Mouse (Mus musculus): ENCODE measurements around the gene Hoxc4. TPM values are rescaled to one million over a fixed set of nuclear protein-coding genes. Genes with fewer than 3 reads are reported as not detected.
A peak's percentile ranks its signal among the peaks of the same experiment; 100 is the strongest.

The Hoxc4 gene
- polyA plus RNA-seq, 1 experiment from 2014 or later, result 9.7 TPM

- peaks cover 8% of the 10 kb centered on the region; the same call in 1 of the 2 replicates for H3K4me1 ChIP-seq (ENCODE audit: control insufficient read depth, insufficient read depth, low read length)
- WGBS, result 1% methylated on average over 19 of the region's 19 CpGs
- ATAC-seq, result peak; percentile 36
Observed at GRCm38 (mm10) chr15:102998608-102999182, 20.0 kb upstream of the Hoxc4 start.

GRCm38 (mm10) chr15:102999183-102999831 lies 19.4 kb upstream of the Hoxc4 start:
- H3K4me2 ChIP-seq (ENCODE audit: low read depth, low read length), result peak overlapping the region; percentile 72
- H3K27ac ChIP-seq (ENCODE audit: low read length), result peak overlapping the region; percentile 78
- peak; percentile 76 for ATAC-seq
- H3K9ac ChIP-seq (ENCODE audit: low read depth, low read length), result peak overlapping the region; percentile 72
- H3K4me3 ChIP-seq (ENCODE audit: low read length), result peak overlapping the region; percentile 49
- H3K9me3 ChIP-seq (ENCODE audit: control insufficient read depth, low read length), result no peaks in the 10 kb centered on the region
- peaks cover 88% of the 10 kb centered on the region for H3K27me3 ChIP-seq (replicated peaks; ENCODE audit: control insufficient read depth, insufficient read depth, low read length)
- WGBS, result 1% methylated on average over 33 of the region's 33 CpGs
- H3K4me1 ChIP-seq (ENCODE audit: control insufficient read depth, insufficient read depth, low read length), result peaks cover 8% of the 10 kb centered on the region; the same call in 1 of the 2 replicates
- H3K36me3 ChIP-seq (ENCODE audit: control insufficient read depth, insufficient read depth, low read length), result no peaks in the 10 kb centered on the region

More at GRCm38 (mm10) chr15:102998608-102999182, 20.0 kb upstream of the Hoxc4 start:
- H3K36me3 ChIP-seq (ENCODE audit: control insufficient read depth, insufficient read depth, low read length), result no peaks in the 10 kb centered on the region
- peak overlapping the region; percentile 78 for H3K27ac ChIP-seq (ENCODE audit: low read length)
- peak overlapping the region; percentile 72 for H3K9ac ChIP-seq (ENCODE audit: low read depth, low read length)
- peaks cover 83% of the 10 kb centered on the region for H3K27me3 ChIP-seq (replicated peaks; ENCODE audit: control insufficient read depth, insufficient read depth, low read length)
- H3K9me3 ChIP-seq (ENCODE audit: control insufficient read depth, low read length), result no peaks in the 10 kb centered on the region
- H3K4me2 ChIP-seq (ENCODE audit: low read depth, low read length), result peak overlapping the region; percentile 72
- H3K4me3 ChIP-seq (ENCODE audit: low read length), result peak overlapping the region; percentile 49

GRCm38 (mm10) chr15:102999955-103000354 lies 18.8 kb upstream of the Hoxc4 start:
- WGBS, result 7% methylated on average over 11 of the region's 11 CpGs
- Histone ChIP-seq H3K36me3 (ENCODE audit: control insufficient read depth, insufficient read depth, low read length) (no peaks in the 10 kb centered on the region), H3K27me3 (replicated peaks; ENCODE audit: control insufficient read depth, insufficient read depth, low read length) (peaks cover 88% of the 10 kb centered on the region), H3K9me3 (ENCODE audit: control insufficient read depth, low read length) (no peaks in the 10 kb centered on the region), H3K27ac (ENCODE audit: low read length) (peak overlapping the region; percentile 78), H3K4me1 (ENCODE audit: control insufficient read depth, insufficient read depth, low read length) (peaks cover 8% of the 10 kb centered on the region; the same call in 1 of the 2 replicates), H3K4me2 (ENCODE audit: low read depth, low read length) (peak overlapping the region; percentile 72), H3K9ac (ENCODE audit: low read depth, low read length) (peak overlapping the region; percentile 72), H3K4me3 (ENCODE audit: low read length) (peak overlapping the region; percentile 49)
- peak; percentile 16 for ATAC-seq

GRCm38 (mm10) chr15:103000501-103000901 lies 18.2 kb upstream of the Hoxc4 start:
- H3K4me3 ChIP-seq (ENCODE audit: low read length), result peak overlapping the region; percentile 49
- H3K9me3 ChIP-seq (ENCODE audit: control insufficient read depth, low read length), result no peaks in the 10 kb centered on the region
- H3K4me1 ChIP-seq (ENCODE audit: control insufficient read depth, insufficient read depth, low read length), result peaks cover 8% of the 10 kb centered on the region; the same call in 1 of the 2 replicates
- H3K4me2 ChIP-seq (ENCODE audit: low read depth, low read length), result peak overlapping the region; percentile 72
- H3K27ac ChIP-seq (ENCODE audit: low read length), result peak overlapping the region; percentile 78
- peak overlapping the region; percentile 72 for H3K9ac ChIP-seq (ENCODE audit: low read depth, low read length)
- H3K27me3 ChIP-seq (replicated peaks; ENCODE audit: control insufficient read depth, insufficient read depth, low read length), result peaks cover 88% of the 10 kb centered on the region
- WGBS, result 5% methylated on average over 24 of the region's 24 CpGs
- no peak for ATAC-seq
- H3K36me3 ChIP-seq (ENCODE audit: control insufficient read depth, insufficient read depth, low read length), result no peaks in the 10 kb centered on the region

- peaks cover 8% of the 10 kb centered on the region; the same call in 1 of the 2 replicates for H3K4me1 ChIP-seq (ENCODE audit: control insufficient read depth, insufficient read depth, low read length)
- H3K36me3 ChIP-seq (ENCODE audit: control insufficient read depth, insufficient read depth, low read length), result no peaks in the 10 kb centered on the region
- ATAC-seq, result no peak
- H3K27ac ChIP-seq (ENCODE audit: low read length), result no peak overlapping the region
- 0 out of 2 replicates have a peak overlapping the region, but pooled peaks have one; percentile 72 for H3K9ac ChIP-seq (ENCODE audit: low read depth, low read length)
- H3K4me3 ChIP-seq (ENCODE audit: low read length), result peak overlapping the region; percentile 49
- peak overlapping the region; percentile 72 for H3K4me2 ChIP-seq (ENCODE audit: low read depth, low read length)
- no peaks in the 10 kb centered on the region for H3K9me3 ChIP-seq (ENCODE audit: control insufficient read depth, low read length)
- H3K27me3 ChIP-seq (replicated peaks; ENCODE audit: control insufficient read depth, insufficient read depth, low read length), result peaks cover 91% of the 10 kb centered on the region
- 59% methylated on average over 2 of the region's 2 CpGs for WGBS
Observed at GRCm38 (mm10) chr15:103001370-103001769, 17.4 kb upstream of the Hoxc4 start.

GRCm38 (mm10) chr15:103002156-103002555 lies 16.6 kb upstream of the Hoxc4 start:
- Histone ChIP-seq H3K36me3 (ENCODE audit: control insufficient read depth, insufficient read depth, low read length) (no peaks in the 10 kb centered on the region), H3K9ac (ENCODE audit: low read depth, low read length) (no peak overlapping the region), H3K9me3 (ENCODE audit: control insufficient read depth, low read length) (no peaks in the 10 kb centered on the region), H3K4me3 (ENCODE audit: low read length) (no peak overlapping the region), H3K27me3 (replicated peaks; ENCODE audit: control insufficient read depth, insufficient read depth, low read length) (peaks cover 92% of the 10 kb centered on the region), H3K4me2 (ENCODE audit: low read depth, low read length) (peak overlapping the region; percentile 72), H3K27ac (ENCODE audit: low read length) (no peak overlapping the region), H3K4me1 (ENCODE audit: control insufficient read depth, insufficient read depth, low read length) (peaks cover 8% of the 10 kb centered on the region; the same call in 1 of the 2 replicates)
- ATAC-seq, result no peak
- 31% methylated on average over 4 of the region's 4 CpGs for WGBS

GRCm38 (mm10) chr15:103002821-103003448 lies 15.8 kb upstream of the Hoxc4 start:
- no peak for ATAC-seq
- peaks cover 91% of the 10 kb centered on the region for H3K27me3 ChIP-seq (replicated peaks; ENCODE audit: control insufficient read depth, insufficient read depth, low read length)
- 0 out of 2 replicates have a peak overlapping the region, but pooled peaks have one; percentile 27 for H3K27ac ChIP-seq (ENCODE audit: low read length)
- H3K9ac ChIP-seq (ENCODE audit: low read depth, low read length), result no peak overlapping the region
- 15% methylated on average over 13 of the region's 13 CpGs for WGBS
- H3K4me2 ChIP-seq (ENCODE audit: low read depth, low read length), result peak overlapping the region; percentile 29
- H3K4me3 ChIP-seq (ENCODE audit: low read length), result no peak overlapping the region
- no peaks in the 10 kb centered on the region for H3K36me3 ChIP-seq (ENCODE audit: control insufficient read depth, insufficient read depth, low read length)
- peaks cover 8% of the 10 kb centered on the region; the same call in 1 of the 2 replicates for H3K4me1 ChIP-seq (ENCODE audit: control insufficient read depth, insufficient read depth, low read length)
- H3K9me3 ChIP-seq (ENCODE audit: control insufficient read depth, low read length), result no peaks in the 10 kb centered on the region

GRCm38 (mm10) chr15:103005308-103005707 lies 13.4 kb upstream of the Hoxc4 start:
- Histone ChIP-seq H3K4me3 (ENCODE audit: low read length) (peak overlapping the region; percentile 25), H3K27me3 (replicated peaks; ENCODE audit: control insufficient read depth, insufficient read depth, low read length) (peaks cover 87% of the 10 kb centered on the region), H3K27ac (ENCODE audit: low read length) (peak overlapping the region; percentile 80), H3K9me3 (ENCODE audit: control insufficient read depth, low read length) (no peaks in the 10 kb centered on the region), H3K36me3 (ENCODE audit: control insufficient read depth, insufficient read depth, low read length) (no peaks in the 10 kb centered on the region), H3K9ac (ENCODE audit: low read depth, low read length) (peak overlapping the region; percentile 63), H3K4me2 (ENCODE audit: low read depth, low read length) (peak overlapping the region; percentile 32), H3K4me1 (ENCODE audit: control insufficient read depth, insufficient read depth, low read length) (peaks cover 13% of the 10 kb centered on the region)
- ATAC-seq, result no peak
- 3% methylated on average over 17 of the region's 17 CpGs for WGBS

GRCm38 (mm10) chr15:103005797-103006196 lies 12.9 kb upstream of the Hoxc4 start:
- H3K9ac ChIP-seq (ENCODE audit: low read depth, low read length), result peak overlapping the region; percentile 63
- H3K27ac ChIP-seq (ENCODE audit: low read length), result peak overlapping the region; percentile 80
- H3K9me3 ChIP-seq (ENCODE audit: control insufficient read depth, low read length), result no peaks in the 10 kb centered on the region
- H3K27me3 ChIP-seq (replicated peaks; ENCODE audit: control insufficient read depth, insufficient read depth, low read length), result peaks cover 87% of the 10 kb centered on the region
- H3K36me3 ChIP-seq (ENCODE audit: control insufficient read depth, insufficient read depth, low read length), result no peaks in the 10 kb centered on the region
- H3K4me3 ChIP-seq (ENCODE audit: low read length), result peak overlapping the region; percentile 25
- H3K4me1 ChIP-seq (ENCODE audit: control insufficient read depth, insufficient read depth, low read length), result peaks cover 14% of the 10 kb centered on the region
- WGBS, result 17% methylated on average over 5 of the region's 5 CpGs
- H3K4me2 ChIP-seq (ENCODE audit: low read depth, low read length), result peak overlapping the region; percentile 32
- ATAC-seq, result no peak
